Mouse (Mus musculus): ENCODE data around the gene Matn4.

DNA sequence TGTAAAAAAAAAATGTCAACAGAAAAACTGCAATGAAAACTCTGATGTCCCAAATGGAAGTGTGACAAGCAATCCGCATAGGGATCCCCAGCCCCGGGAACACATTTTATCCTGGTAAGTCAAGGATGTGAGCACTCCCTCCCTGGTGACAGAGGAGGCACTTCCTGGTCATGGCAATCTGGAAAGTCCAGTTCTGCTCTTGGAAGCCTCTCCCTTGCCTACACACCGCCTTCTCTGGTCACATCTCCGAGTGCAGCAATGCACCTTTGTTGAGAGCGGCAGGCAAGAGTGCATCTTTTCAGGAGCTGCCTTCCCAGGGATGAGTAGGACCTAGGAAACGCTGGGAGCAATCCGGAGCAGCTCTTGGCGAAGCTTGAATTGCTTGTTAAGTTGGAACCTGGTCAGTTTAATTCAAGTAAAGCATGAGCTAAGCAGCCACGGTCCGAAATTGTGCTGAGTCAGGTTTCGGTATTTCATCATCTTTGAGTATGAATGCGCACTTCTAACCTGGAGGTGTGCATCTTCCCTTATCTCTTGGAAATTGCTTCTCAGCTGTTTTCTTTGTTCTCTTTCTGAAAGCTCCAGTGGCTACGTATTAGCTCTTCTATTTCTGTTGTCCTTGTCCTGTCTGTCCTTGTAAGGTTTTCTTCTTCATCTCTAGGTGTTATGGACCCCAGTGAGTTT is 43.8 kb downstream of the Matn4 start:
- TF ChIP-seq CTCF (IDR thresholded peaks at IDR 0.05; ENCODE audit: control insufficient read depth, insufficient read depth, insufficient read length), result no peak
- no peak for TF ChIP-seq MYOG (IDR thresholded peaks at IDR 0.05; ENCODE audit: control insufficient read depth, extremely low read depth, insufficient read length)
- no peak for TF ChIP-seq CEBPB (IDR thresholded peaks at IDR 0.05; ENCODE audit: low read depth)
- TF ChIP-seq USF1 (IDR thresholded peaks at IDR 0.05; ENCODE audit: low read depth), result no peak
- TF ChIP-seq MYOD1 (IDR thresholded peaks at IDR 0.05; ENCODE audit: control insufficient read depth, insufficient read length, low read depth), result no peak
- no peak for TF ChIP-seq MAX (IDR thresholded peaks at IDR 0.05)

Measured in C2C12 (cell line).